Mouse (Mus musculus): ENCODE measurements around the gene Npepl1. TPM values are rescaled to one million over a fixed set of nuclear protein-coding genes. Genes with fewer than 3 reads are reported as not detected.

The Npepl1 gene
- 145 TPM for polyA plus RNA-seq (2017; shearing (Covaris generic))

DNA sequence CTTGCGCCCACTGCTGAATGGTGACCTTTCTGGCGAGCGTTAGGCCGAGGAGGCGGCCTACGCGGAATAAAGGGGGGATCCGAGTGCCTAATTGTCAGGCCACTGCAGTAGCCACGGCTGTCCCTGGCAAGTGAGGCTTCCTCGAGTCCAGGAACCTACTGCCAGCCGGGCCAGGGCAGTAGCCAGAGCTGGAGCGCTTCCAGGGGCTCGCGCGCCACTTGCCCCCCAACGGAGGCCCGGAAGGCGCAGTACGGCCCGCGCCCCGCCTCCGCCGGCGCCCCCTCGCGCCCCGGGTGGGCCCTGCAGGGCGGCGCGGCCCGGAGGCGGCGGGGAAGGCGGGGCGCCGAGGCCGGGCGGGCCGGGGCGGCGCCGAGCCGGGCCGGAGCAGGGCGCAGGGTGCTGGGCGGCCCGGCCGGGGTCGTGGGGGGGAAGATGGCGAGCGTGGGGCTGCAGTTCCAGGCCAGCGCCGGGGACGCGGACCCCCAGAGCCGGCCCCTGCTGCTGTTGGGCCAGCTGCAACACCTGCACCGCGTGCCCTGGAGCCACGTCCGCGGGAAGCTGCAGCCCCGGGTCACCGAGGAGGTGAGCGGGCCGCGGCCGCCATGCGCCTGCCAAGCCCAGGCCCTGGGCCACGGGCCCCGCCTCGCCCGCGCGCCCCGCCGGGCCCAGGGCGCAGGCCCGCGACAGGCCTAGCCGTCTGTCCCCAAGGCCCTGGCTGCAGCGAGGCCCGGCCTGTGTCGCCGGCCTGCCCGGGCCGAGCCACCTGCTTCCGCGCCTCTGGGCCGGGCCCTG is at the start of gene Npepl1:
TSS of gene Npepl1 (plus strand) at position 359 of the 792 bp plus-strand sequence.

DNA sequence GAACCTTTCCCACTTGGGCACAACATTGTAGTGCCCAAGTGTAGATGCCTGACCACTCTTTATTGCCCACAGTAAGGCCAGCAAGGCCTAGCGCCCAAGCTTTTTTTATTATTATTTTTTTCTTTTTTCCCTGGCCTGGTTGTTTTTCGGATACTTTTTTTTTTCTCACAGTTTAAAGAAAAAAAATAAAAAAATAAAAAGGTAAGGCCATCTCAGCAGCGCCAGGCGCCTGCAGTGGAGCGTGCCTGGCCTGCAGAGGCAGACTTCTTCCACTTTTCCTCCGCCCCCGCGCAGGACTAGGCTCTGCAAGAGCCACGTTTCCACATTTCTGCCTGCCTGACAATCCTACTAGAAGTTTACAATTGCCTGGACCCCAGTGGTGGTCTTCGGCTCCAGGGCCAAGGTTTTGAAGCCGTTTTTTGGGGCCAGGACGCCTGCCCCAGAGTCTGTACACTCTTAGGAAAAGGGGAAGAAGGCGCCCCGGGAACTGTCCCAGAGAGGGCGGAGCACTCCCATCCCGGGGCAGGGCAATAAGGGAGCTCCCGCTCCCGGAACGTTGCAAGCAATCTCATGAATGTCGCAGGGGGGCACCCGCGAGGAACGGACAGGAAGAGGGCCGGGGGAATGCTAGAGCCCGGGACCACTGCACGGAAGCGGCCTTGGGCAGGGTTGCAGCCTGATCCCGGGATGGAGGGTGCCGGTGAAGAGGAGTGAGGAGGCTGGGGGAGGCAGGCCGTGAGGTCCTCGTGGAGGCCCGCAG is 34.3 kb upstream of the Npepl1 start, which contains the start of gene Stx16:
TSS of gene Stx16 (plus strand) at position 636 of the 760 bp plus-strand sequence.

Other genes with a start within 250 kb of the Npepl1 start
- 29.2 TPM for gene Stx16, start 34.0 kb upstream of the Npepl1 start, polyA plus RNA-seq (2017; shearing (Covaris generic))
- gene Gnas, start 174.0 kb downstream of the Npepl1 start, polyA plus RNA-seq (2017; shearing (Covaris generic)): 806 TPM
- 4.3 TPM for gene Gm20721, start 236.4 kb downstream of the Npepl1 start, polyA plus RNA-seq (2017; shearing (Covaris generic))